Mouse (Mus musculus) embryo, embryonic 11 days (tissue): ENCODE measurements at regions not wholly inside any gene's neighbourhood (a gene's known extent, or its start where the extent isn't known, plus 50 kb on each side); places are given as distances from the start of the nearest gene placed in this dataset.

Experiments
- DNase-seq: peaks from one replicate; pipeline ENCODE4 v3.0.0-alpha.2; 2015

DNA sequence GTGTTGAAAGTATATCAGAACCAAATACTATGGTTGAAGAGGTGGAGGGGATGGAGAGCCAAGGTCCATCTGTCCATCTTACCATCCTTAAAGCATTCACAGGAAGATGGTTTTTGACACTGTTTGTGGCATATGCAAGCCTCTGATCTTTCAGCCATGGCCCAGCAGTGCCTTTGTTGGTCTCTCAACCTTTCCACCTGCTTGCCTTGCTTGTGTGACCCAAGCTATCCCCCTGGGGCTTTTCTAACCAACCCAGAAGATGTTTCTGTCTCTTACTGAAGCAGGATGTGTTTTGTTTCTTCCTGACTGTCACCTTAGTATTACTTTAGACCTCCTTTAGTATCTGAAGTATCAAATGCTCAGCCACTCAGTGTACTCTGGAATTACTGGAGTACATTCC, 107.8 kb upstream of the Prdm1 start:
- no peak for DNase-seq

DNA sequence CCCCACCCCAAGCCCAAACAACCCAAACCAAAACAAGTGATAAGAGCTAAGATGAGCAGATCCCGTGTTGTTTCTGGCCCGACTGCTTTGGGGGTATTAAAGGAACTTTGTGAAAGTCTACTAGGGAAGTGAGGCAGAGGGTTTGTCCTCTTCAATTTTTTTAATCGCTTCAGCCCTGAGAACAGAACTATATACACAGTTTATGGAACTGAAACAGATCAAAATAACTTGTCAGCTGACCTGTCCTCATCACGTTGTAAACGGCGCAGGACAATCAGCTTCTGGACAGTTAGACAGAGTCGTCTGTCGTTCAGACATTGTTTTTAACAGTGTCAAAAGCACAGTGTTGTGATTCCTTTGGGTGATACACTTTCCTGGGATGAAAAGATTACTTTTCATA, 103.3 kb upstream of the Prdm1 start:
- DNase-seq: no peak

DNA sequence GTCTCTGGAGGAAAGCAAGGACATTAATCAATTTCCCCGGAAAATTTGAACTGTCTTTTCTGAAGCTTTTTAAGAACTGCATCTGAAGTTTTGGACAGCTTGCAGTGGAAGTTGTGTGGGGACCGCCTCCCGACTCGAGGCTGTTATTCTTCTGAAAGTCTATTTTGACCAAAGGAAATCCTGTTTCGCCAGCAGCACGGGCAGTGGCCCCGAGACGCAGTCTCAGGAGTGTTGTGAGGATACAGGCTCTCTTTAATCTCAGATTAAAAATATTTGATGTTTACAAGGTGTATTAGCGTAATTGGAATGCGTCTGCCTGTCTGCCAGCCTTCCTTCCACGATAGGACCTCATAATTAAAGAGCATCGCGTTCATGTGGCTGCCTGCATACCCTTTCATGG, 102.2 kb upstream of the Prdm1 start:
- no peak for DNase-seq

DNA sequence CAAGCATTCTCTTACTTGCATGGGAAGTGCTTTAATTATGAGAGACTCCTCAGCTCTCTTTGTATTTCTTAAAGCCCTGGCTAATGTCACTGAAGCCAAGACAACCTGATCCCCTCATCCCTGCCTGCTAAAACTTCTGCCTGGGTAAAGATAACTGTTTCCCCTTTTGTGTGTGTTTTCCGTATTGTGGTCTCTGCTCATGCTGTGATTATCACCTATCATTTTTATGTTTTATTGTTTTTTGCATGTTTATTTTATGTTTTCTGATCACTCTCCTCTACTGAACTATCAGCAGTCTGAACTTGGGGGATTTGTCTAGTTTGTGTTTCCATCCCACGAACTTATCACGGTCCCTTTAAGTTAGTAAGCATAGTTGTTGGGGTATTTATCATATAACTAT, 100.1 kb upstream of the Prdm1 start:
- no peak for DNase-seq

DNA sequence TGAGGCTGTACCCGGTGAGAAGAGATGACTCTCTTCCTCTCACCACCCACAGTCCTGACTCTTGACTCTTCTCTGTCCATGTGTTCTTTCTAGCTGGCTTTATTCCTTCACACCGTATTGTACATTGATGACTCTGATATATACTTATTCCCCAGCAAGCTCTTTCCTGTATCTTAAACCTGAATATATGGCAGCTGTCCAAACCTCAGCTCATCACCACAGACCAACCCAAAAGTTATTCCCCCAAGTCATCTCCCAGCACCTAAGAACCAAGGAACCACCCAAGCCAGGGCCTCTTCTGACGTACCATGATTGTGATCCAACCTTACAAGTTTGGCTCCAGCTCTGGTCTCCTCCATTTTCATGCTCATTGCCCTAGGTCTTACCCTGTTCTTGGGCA, 99.1 kb upstream of the Prdm1 start:
- no peak for DNase-seq

DNA sequence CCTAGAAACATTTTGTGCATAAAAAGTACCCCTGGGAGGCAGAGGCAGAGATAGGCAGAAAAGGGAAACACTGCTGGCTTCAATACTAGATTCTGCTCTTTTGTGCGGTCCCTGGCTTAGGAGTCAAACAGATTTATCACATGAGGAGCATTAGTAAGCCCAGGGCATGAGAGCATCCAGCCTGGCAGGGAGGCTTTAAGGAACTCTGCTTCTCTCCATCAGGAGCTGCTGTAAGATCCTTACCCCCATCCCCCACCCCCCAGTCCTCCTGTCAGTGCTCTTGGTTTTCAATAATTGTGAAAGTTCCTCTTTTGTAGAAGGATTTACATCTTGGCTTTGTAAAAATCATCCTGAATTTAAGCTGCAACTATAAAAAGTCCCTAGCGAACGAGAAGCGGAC, 97.2 kb upstream of the Prdm1 start:
- DNase-seq: no peak

DNA sequence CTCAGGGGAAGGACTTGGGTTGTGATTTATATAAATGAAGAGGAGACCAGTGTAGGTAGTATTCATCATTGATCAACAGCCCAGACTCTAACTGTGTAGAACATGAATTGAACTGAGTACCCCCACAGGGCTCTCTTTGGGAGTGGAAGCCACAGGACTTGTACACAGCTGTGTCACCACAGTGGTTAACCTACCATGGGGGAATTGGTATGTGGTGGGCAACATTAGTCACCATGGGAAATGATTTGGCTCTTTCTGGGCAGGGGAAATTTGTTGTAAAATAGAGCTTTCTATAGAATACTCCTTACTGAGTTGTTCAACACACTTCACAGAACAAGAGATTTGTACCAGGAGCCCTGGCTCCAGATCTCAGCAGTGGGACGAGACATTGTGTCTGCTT, 87.3 kb upstream of the Prdm1 start:
- no peak for DNase-seq

DNA sequence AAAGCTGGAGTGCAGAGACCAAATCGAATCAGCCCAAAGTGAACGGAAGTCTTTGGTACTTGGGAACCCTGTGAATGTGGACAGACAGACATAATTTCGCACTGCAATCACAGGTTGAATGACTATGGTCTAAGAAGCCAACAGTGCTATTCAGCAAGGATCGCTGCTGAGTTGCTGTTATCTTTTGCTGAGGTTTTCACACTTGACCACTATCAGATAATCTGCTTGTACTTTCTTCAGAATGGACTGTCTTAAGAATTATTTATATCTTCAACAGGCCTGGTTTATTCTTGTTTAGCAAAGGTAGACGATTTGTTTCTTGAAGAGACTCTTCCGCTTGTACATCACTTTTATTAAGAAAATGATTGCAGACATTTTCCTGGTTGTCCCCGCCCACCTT, 84.3 kb upstream of the Prdm1 start:
- DNase-seq: no peak

DNA sequence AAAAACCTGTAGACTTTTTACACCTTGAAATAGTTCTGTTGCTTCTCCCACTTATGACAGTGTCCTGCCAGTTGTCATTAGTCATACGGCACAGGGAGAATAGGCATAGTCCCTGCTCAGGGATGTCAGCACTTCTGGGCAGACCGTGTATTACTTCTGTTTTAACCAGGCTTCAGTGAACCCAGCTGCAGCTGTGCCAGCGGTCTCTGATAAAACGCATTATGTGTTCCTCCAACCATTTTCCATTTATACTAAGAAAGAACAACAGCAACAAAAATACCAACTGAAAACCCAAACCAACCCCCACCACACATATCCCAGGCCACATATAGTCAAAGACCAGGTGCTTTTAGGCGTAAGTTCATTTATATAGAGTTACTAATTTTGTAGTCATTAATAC, 83.1 kb upstream of the Prdm1 start:
- DNase-seq: no peak

DNA sequence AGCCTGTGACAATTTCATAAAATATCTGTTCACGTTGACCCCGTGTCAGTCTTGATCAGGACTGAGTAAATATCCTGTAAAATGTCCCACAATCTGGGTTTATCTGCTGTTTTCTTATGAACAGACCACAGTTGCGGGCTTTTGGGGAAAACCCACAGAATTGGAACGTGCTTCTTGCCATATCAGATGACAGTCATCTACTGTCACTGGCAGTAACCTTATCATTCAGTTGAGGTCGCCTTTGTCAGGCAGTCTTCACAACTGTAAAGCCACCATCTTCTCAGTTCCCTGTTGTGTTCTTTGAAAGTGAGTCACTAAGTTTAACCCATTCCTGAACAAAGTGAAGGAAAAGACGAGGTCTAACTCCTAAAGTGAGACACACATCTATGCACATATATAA, 80.9 kb upstream of the Prdm1 start:
- DNase-seq: no peak

DNA sequence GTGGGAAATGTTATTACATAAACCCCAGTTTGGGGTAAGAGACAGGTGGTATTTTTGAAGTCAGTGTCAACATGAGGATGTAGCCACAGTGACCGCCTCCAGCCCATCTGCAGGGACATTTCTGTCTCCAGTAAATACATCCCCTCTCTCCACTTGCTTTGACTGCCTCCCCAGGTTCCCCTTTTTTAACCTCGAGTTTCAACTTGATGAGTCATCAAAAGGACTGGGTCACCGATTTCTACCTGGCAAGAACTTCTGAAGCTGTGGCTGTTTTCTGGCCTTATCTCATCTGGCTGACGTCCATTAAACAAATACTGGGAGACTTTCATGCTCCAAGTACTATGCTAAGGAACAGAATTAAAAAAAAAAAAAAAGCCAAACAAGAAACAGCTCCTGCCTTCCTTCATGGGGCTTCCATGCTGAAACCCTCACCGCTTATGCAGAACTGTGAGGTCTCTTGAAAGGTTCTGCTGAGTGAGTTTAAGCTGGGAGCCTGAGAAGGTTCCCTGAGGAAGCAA, 79.1 kb upstream of the Prdm1 start:
- DNase-seq: no peak

DNA sequence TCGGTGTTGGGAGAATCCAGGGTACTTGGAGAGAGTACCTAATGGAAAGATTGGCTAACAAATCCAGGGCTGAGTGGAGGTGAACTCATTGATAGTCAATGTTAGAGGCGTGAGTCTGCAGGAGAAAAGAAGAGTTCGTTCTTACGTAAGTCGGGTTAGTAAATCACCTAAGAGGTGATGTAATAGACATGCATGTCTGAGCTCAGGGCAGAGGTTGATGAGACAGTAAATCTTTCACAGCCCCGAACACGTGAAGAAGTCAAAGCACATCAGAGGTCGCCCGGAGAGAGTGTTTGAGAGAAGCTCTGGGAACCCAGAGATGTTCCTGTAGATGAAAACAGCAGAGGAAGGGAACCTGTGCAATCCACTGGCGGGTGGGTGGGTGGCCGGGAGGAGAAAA, 76.2 kb upstream of the Prdm1 start:
- no peak for DNase-seq

DNA sequence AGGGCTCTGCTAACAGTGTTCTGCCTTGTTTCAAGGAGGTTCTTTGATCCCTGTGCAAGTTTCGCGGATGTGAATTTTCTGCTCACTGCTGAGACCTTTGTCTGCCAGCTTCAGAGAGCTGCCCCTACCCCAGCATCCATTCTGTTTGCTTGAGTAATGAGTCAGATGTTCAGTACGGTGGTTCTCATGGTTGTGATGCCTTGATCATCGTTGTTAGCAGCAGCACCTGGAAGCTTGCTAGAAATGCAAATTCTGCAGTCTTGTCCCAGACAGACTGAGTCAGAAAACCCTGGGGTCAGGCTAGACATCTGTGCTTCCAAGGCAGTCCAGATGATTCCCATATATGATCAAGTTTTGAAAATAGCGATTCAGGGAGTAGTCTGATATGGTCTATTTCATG, 75.2 kb upstream of the Prdm1 start:
- DNase-seq: no peak

DNA sequence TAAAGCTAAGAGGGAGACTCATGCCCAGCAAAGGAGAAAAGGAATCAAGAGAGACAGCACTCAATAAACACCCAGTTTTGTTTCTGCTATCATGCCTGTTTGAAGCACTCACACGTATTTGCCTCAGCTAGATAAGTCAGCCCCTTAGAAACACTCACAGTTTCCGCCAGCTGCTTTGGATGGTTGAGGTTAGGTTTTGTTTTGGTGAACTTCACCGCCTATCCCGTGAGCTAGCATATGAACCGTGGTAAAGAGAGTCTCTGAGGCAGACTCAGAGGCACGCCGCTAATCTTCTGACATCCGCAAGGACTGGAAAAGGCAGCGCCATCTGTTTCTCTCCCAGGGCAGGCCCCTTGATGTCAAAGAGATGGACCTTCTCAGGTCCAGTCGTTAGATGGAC, 73.2 kb upstream of the Prdm1 start:
- peak; percentile 17 for DNase-seq

DNA sequence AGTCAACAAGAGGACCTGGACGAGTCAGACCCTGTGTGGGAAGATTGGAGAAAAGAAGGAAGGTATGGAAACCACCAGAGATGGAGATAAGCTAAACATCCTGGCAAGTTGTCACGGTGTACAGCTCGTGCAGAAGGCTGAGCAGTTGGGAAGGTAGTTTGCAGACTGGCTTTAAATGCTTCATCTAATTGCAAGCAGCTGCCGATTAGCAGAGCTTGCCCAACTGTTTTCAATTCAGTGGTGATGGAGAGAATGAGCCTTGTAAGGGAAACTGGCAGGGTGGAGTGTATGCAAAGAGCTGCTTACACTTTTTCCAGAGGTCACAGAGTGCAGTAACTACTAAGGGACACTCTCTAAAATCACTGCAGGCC, 71.6 kb upstream of the Prdm1 start:
- DNase-seq: peak; percentile 79

DNA sequence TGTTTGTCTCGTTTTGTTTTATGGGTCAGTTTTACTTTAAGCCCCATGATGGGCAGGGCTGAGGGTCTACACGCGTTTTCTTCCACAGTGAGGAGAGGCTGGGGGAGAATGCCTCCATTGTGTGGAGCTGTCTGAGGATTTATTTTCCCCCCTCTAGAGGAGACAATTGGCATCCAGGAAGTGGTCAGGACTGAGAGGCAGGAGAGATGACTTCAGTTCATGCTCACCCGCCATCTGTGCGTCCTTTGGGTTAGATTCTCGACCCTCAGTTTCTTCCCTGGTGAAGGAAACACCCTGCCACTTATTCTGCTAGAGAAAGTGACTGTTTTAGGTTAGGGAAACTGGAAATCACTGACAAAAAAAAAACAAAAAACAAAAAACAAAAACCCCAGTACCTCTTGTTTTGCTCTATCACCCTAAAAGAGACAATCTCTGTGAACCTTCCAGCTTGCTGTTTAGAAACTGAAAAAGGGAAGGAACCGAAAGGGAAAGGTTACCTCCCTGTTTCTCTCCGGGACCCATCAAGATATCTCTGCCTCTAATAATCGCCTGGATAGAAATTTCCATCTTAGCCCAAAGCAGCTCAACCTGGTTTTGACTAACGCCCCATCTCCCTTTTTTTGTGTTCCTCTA, 71.1 kb upstream of the Prdm1 start:
- DNase-seq: no peak

DNA sequence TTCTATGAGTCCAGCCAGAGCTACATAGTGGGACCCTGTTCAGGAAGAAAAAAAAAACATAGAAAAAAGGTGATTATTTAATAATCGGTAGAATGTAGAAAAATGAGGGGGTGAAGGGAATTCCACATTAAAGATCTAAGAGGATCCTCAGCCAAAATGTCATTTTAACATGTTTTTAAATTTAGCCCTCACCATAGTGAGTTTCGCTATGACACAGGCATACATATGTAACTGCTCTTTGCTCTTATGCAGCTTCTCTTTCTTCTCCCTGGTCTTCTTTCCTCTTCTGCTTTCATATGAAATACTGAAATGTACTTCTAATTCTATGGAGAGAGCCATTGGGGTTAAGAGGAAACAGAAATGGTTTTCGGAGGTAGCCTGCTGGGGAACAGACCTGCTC, 70.3 kb upstream of the Prdm1 start:
- no peak for DNase-seq

DNA sequence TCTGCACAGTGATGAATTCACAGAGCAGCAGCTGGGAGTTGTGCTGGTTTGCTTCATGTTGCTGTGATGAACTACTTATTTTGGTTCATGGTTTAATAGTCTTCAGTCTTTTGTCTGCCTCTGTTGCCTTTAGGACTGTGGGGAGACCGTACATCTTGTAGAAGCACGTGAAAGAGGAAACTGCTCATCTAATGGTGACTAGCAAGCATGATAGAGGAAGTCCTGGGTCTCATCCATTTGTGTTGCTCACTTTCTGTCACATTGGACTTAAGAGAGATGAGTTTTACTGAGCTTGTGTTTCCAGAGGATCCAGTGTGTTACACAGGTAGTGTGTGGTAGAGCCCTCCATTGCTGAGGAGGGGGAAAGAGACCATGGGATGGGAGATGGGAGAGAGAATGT, 67.6 kb upstream of the Prdm1 start:
- no peak for DNase-seq

DNA sequence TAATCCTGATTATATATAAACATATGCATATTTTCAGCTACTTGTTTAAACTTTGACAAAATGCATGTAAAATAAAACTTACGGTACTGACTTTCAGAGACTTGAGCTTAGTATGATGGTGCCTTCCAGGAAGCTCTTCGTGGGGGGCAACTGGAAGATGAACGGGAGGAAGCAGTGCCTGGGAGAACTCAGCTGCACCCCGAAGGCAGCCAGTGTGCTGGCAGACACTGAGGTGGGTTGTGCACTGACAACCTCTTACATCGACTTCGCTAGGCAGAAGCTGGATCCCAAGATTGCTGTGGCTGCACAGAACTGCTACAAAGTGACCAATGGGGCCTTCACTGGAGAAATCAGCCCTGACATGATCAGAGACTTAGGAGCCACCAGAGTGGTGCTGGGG, 61.5 kb upstream of the Prdm1 start:
- no peak for DNase-seq

DNA sequence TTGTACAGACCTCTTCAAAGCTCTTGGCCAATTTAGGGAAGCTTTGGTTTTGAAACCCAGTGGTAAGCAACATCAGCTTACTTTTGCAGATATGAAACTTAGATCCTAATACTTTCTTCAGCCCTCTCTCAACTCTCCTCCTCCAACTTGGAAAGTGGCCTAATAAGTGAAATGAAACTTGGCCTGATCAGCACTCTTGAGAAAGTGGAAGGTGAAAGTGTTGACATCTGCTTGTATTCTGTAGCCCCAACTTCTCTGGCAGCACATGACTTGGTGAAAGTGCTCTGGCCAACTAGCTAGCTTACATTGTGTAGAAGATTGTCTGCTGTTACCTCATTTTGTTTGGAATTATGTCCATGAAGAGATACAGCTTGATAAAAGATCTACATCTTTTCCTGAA, 61.1 kb upstream of the Prdm1 start:
- no peak for DNase-seq

DNA sequence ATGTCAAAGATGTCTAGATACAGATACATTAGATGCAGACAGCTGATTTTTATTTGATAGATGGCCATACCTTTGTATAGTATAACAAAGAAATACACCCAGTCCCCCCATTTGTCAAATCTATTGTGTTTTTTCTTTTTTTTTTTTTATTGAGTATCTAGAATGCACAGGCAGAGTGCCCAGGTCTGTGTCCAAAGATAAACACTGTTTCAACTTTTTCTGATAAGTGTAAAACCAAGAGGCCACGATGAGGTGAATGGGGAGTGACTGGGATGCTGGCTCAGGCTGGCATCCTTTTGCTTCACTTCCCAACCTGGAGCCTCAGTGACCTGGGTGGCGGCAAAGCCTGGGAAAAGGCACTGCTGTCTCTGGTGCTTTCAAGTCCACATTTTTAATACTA, 54.4 kb upstream of the Prdm1 start:
- no peak for DNase-seq
